8 mouse cellular contexts compared by ENCODE assay signal in the genomic region with DNA sequence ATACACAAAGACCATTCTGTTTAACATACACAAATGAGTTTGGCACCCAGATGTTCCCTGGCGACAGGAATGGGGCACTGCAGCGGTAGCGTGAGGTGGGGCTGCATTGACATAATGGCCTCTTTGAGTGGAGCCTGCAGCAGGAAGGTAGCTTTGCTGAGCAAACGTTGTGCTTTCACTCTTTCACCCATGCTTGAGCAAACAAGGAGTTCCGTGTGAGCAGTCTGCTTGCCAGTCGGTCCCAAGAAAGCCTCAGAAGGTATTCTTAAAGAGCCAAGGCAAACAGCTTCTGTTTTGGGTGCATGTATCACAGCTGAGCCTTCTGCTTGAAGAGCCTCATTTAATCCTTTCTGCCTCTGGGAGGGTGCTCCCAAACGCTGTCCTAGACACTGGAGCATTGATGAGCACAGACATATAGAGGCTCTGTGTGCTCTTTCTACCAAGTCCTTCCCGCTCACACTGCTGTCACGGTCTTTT.
A peak's percentile ranks its signal among the peaks of the same experiment; 100 is the strongest.
DNase-seq lines count a peak whose midpoint lies in the region; ATAC-seq and TF ChIP-seq lines count a peak whose summit lies in the region.

No protein-coding gene starts in this region.

- peak; percentile 28 to 49 for DNase-seq in layer of hippocampus, postnatal 10 days (ENCODE audit: low spot score in 2 of 2)
- no peak for DNase-seq in layer of hippocampus, adult 9-10 months (ENCODE audit: low spot score)
- peak; percentile 67 for DNase-seq in embryonic facial prominence, embryonic 10.5 days (ENCODE audit: low spot score)
- peak; percentile 44 for DNase-seq in kidney, postnatal 0 days (ENCODE audit: low spot score)
- no peak for DNase-seq in urinary bladder, postnatal 36 days (ENCODE audit: low spot score in 2 of 2)
- DNase-seq in cerebellum, adult 11-12 months: no peak
- no peak for DNase-seq in heart, adult 8-10 months (ENCODE audit: low spot score)

- H3K36me3 ChIP-seq in embryonic facial prominence, embryonic 10.5 days (replicated peaks): 0 out of 2 replicates have a peak, but pooled peaks cover 3% of the 10 kb centered on the region
- no peaks in the 10 kb centered on the region for H3K36me3 ChIP-seq in kidney, postnatal 0 days (ENCODE audit: insufficient read depth, low read length)
- H3K36me3 ChIP-seq in midbrain, embryonic 16.5 days (ENCODE audit: control insufficient read depth, insufficient read depth, low read length): no peaks in the 10 kb centered on the region

- H3K4me2 ChIP-seq in kidney, postnatal 0 days (ENCODE audit: low read length): no peak overlapping the region
- H3K4me2 ChIP-seq in midbrain, embryonic 16.5 days (ENCODE audit: low read length): no peak overlapping the region

- no peaks in the 10 kb centered on the region for H3K27me3 ChIP-seq in embryonic facial prominence, embryonic 10.5 days (replicated peaks; ENCODE audit: low read depth, poor library complexity, severe bottlenecking)
- H3K27me3 ChIP-seq in kidney, postnatal 0 days (ENCODE audit: insufficient read depth, low read length): no peaks in the 10 kb centered on the region
- no peaks in the 10 kb centered on the region for H3K27me3 ChIP-seq in midbrain, embryonic 16.5 days (ENCODE audit: control insufficient read depth, insufficient read depth, low read depth, low read length)

- H3K27ac ChIP-seq in embryonic facial prominence, embryonic 10.5 days (replicated peaks): no peak overlapping the region; the same call in 1 of the 2 replicates
- no peak overlapping the region for H3K27ac ChIP-seq in kidney, postnatal 0 days
- H3K27ac ChIP-seq in midbrain, embryonic 16.5 days (ENCODE audit: low read length): no peak overlapping the region

- no peak overlapping the region for H3K9ac ChIP-seq in kidney, postnatal 0 days (ENCODE audit: low read depth, low read length)
- H3K9ac ChIP-seq in midbrain, embryonic 16.5 days (ENCODE audit: low read depth, low read length): no peak overlapping the region

- peaks cover 12% of the 10 kb centered on the region for H3K4me1 ChIP-seq in embryonic facial prominence, embryonic 10.5 days
- H3K4me1 ChIP-seq in kidney, postnatal 0 days (replicated peaks; ENCODE audit: insufficient read depth, low read length): no peaks in the 10 kb centered on the region
- H3K4me1 ChIP-seq in midbrain, embryonic 16.5 days (ENCODE audit: control insufficient read depth, insufficient read depth, low read length): no peaks in the 10 kb centered on the region

- no peaks in the 10 kb centered on the region for H3K9me3 ChIP-seq in embryonic facial prominence, embryonic 10.5 days
- no peaks in the 10 kb centered on the region for H3K9me3 ChIP-seq in kidney, postnatal 0 days (replicated peaks; ENCODE audit: low read length)
- H3K9me3 ChIP-seq in midbrain, embryonic 16.5 days (replicated peaks; ENCODE audit: control insufficient read depth, low read length, poor library complexity, severe bottlenecking): no peaks in the 10 kb centered on the region

- peak; percentile 57; the same call in 1 of the 2 replicates for ATAC-seq in kidney, postnatal 0 days (replicated peaks; ENCODE audit: low FRiP score, low read depth)
- ATAC-seq in midbrain, embryonic 16.5 days: peak; percentile 56; the same call in 1 of the 2 replicates

- TF ChIP-seq CTCF in kidney, postnatal 0 days (IDR thresholded peaks at IDR 0.05; ENCODE audit: low read depth): peak; percentile 61

- no peak overlapping the region for H3K4me3 ChIP-seq in embryonic facial prominence, embryonic 10.5 days
- H3K4me3 ChIP-seq in kidney, postnatal 0 days (replicated peaks; ENCODE audit: low read depth, low read length): no peak overlapping the region
- no peak overlapping the region for H3K4me3 ChIP-seq in midbrain, embryonic 16.5 days (ENCODE audit: low read depth, low read length)

- 28% methylated on average over 9 of the region's 9 CpGs for WGBS in embryonic facial prominence, embryonic 10.5 days
- WGBS in kidney, postnatal 0 days: 57% methylated on average over 9 of the region's 9 CpGs
- 41% methylated on average over 9 of the region's 9 CpGs for WGBS in midbrain, embryonic 16.5 days

Comparison
In these comparisons a context has a peak if more than half of its experiments do, and no peak if none do; other contexts are left out.
1. DNase-seq: peak in layer of hippocampus, postnatal 10 days (2 of 2), embryonic facial prominence, embryonic 10.5 days (single experiment) and kidney, postnatal 0 days (single experiment); none in layer of hippocampus, adult 9-10 months (single experiment), urinary bladder, postnatal 36 days (0 of 2), cerebellum, adult 11-12 months (single experiment) and heart, adult 8-10 months (single experiment).